Mouse (Mus musculus) kidney, embryonic 16.5 days (tissue): ENCODE measurements around the gene Ephx4. TPM values are rescaled to one million over a fixed set of nuclear protein-coding genes. Genes with fewer than 3 reads are reported as not detected.

Experiments
- ATAC-seq: fragments of 200-750 bp; cut with Nextera tagmentation; 2 replicates; pipeline ENCODE4 v1.8.0; 2017; ENCODE audit warnings: moderate TSS enrichment; ENCODE audit not compliant: low FRiP score, low TSS enrichment
- H3K27ac ChIP-seq: fragments of 300-500 bp; sonication (generic); 2 replicates; pipeline ENCODE4 v1.5.1; 2014; ENCODE audit warnings: low read length
- H3K27me3 ChIP-seq: fragments of 300-500 bp; sonication (generic); 2 replicates; pipeline ENCODE4 v1.6.1; 2014; ENCODE audit warnings: low read length, control low read depth, mixed read lengths; ENCODE audit not compliant: insufficient read depth
- H3K36me3 ChIP-seq: fragments of 300-500 bp; sonication (generic); 2 replicates; pipeline ENCODE4 v1.6.1; 2014; ENCODE audit warnings: low read length, control low read depth, mixed read lengths; ENCODE audit not compliant: insufficient read depth
- H3K4me1 ChIP-seq: fragments of 300-500 bp; sonication (generic); 2 replicates; pipeline ENCODE4 v1.6.1; 2014; ENCODE audit warnings: low read length, control low read depth, mixed read lengths; ENCODE audit not compliant: insufficient read depth
- H3K4me2 ChIP-seq: fragments of 300-500 bp; sonication (generic); replicated peaks from 2 replicates; pipeline ENCODE4 v1.6.1; 2014; ENCODE audit warnings: low read depth, low read length
- H3K4me3 ChIP-seq: fragments of 300-500 bp; sonication (generic); 2 replicates; pipeline ENCODE4 v1.5.1; 2014; ENCODE audit warnings: mild to moderate bottlenecking, low read length
- H3K9ac ChIP-seq: fragments of 300-500 bp; sonication (generic); replicated peaks from 2 replicates; pipeline ENCODE4 v1.6.1; 2014; ENCODE audit warnings: low read length
- H3K9me3 ChIP-seq: fragments of 300-500 bp; sonication (generic); 2 replicates; pipeline ENCODE4 v1.6.1; 2016; ENCODE audit warnings: low read length, control low read depth
- WGBS: fragments of 180-500 bp; shearing (Covaris S2); extraction: QIAGEN DNeasy Blood & Tissue Kit; methylation state at CpG from one replicate; pipeline ENCODE4 v1.1.7; 2014; 5-methylcytosine and 5-hydroxymethylcytosine counted together
- polyA plus RNA-seq: library from polyadenylated mRNA; unstranded; fragments of >200 nt; fragmentation: Nextera tagmentation; extraction: Ambion mirVana; gene quantifications from 2 replicates; pipeline ENCODE4 v1.2.1, GENCODE M21; 2015

Ephx4 gene
- polyA plus RNA-seq, 1 experiment from 2014 or later, result 1.2 TPM

- Histone ChIP-seq H3K4me3 (no peak overlapping the region), H3K9ac (no peak overlapping the region), H3K4me2 (no peak overlapping the region), H3K36me3 (no peaks in the 10 kb centered on the region), H3K27ac (no peak overlapping the region), H3K4me1 (no peaks in the 10 kb centered on the region), H3K9me3 (no peaks in the 10 kb centered on the region), H3K27me3 (no peaks in the 10 kb centered on the region)
- WGBS, result 92% methylated on average over 4 of the region's 4 CpGs
- no peak for ATAC-seq
Measured at GRCm38 (mm10) chr5:107448784-107449183, 46.2 kb downstream of the Ephx4 start.

GRCm38 (mm10) chr5:107449620-107450019 is 47.1 kb downstream of the Ephx4 start:
- Histone ChIP-seq H3K27ac (no peak overlapping the region), H3K9me3 (no peaks in the 10 kb centered on the region), H3K9ac (no peak overlapping the region), H3K4me1 (no peaks in the 10 kb centered on the region), H3K4me3 (no peak overlapping the region), H3K27me3 (no peaks in the 10 kb centered on the region), H3K4me2 (no peak overlapping the region), H3K36me3 (no peaks in the 10 kb centered on the region)
- ATAC-seq, result no peak
- 88% methylated on average over 5 of the region's 5 CpGs for WGBS

GRCm38 (mm10) chr5:107450299-107450698 is 47.8 kb downstream of the Ephx4 start:
- Histone ChIP-seq H3K27ac (no peak overlapping the region), H3K9ac (no peak overlapping the region), H3K9me3 (no peaks in the 10 kb centered on the region), H3K4me2 (no peak overlapping the region), H3K27me3 (no peaks in the 10 kb centered on the region), H3K4me3 (no peak overlapping the region), H3K4me1 (no peaks in the 10 kb centered on the region), H3K36me3 (no peaks in the 10 kb centered on the region)
- ATAC-seq, result no peak
- WGBS, result 94% methylated on average over 5 of the region's 5 CpGs

- Histone ChIP-seq H3K4me3 (no peak overlapping the region), H3K9me3 (no peaks in the 10 kb centered on the region), H3K27me3 (no peaks in the 10 kb centered on the region), H3K4me2 (no peak overlapping the region), H3K27ac (no peak overlapping the region), H3K4me1 (no peaks in the 10 kb centered on the region), H3K9ac (no peak overlapping the region), H3K36me3 (no peaks in the 10 kb centered on the region)
- WGBS, result 85% methylated on average over 4 of the region's 4 CpGs
- ATAC-seq, result no peak
Measured at GRCm38 (mm10) chr5:107462147-107463076, 59.9 kb downstream of the Ephx4 start.

- H3K4me1 ChIP-seq, result no peaks in the 10 kb centered on the region
- H3K4me3 ChIP-seq, result no peak overlapping the region
- WGBS, result 71% methylated on average over 5 of the region's 5 CpGs
- no peaks in the 10 kb centered on the region for H3K27me3 ChIP-seq
- H3K27ac ChIP-seq, result no peak overlapping the region
- no peak overlapping the region for H3K9ac ChIP-seq
- H3K36me3 ChIP-seq, result no peaks in the 10 kb centered on the region
- ATAC-seq, result no peak
- H3K4me2 ChIP-seq, result no peak overlapping the region
- no peaks in the 10 kb centered on the region for H3K9me3 ChIP-seq
Measured at GRCm38 (mm10) chr5:107466501-107466900, 64.0 kb downstream of the Ephx4 start.

- Histone ChIP-seq H3K4me3 (no peak overlapping the region), H3K27me3 (no peaks in the 10 kb centered on the region), H3K4me2 (no peak overlapping the region), H3K36me3 (no peaks in the 10 kb centered on the region), H3K4me1 (no peaks in the 10 kb centered on the region), H3K9me3 (no peaks in the 10 kb centered on the region), H3K27ac (no peak overlapping the region), H3K9ac (no peak overlapping the region)
- WGBS, result 80% methylated on average over 4 of the region's 4 CpGs
- ATAC-seq, result no peak
Measured at GRCm38 (mm10) chr5:107467098-107467497, 64.6 kb downstream of the Ephx4 start.

GRCm38 (mm10) chr5:107470600-107471329 is 68.2 kb downstream of the Ephx4 start:
- Histone ChIP-seq H3K27me3 (no peaks in the 10 kb centered on the region), H3K4me2 (no peak overlapping the region), H3K4me3 (no peak overlapping the region), H3K9ac (no peak overlapping the region), H3K4me1 (no peaks in the 10 kb centered on the region), H3K27ac (no peak overlapping the region), H3K9me3 (0 out of 2 replicates have a peak, but pooled peaks cover 4% of the 10 kb centered on the region), H3K36me3 (0 out of 2 replicates have a peak, but pooled peaks cover 10% of the 10 kb centered on the region)
- WGBS, result 75% methylated on average over 10 of the region's 10 CpGs
- no peak for ATAC-seq

Other genes starting within 250 kb of the Ephx4 start
- 17.3 and 18.6 TPM in 2 replicates for gene Tgfbr3, start 113.1 kb upstream of the Ephx4 start, polyA plus RNA-seq
- gene Brdt, start 71.6 kb upstream of the Ephx4 start, polyA plus RNA-seq, result 1.3 and 1.5 TPM in 2 replicates
- gene Lpcat2b, start 28.8 kb downstream of the Ephx4 start, polyA plus RNA-seq, result not detected in 2 replicates
- gene Btbd8, start 35.3 kb downstream of the Ephx4 start, polyA plus RNA-seq, result 2.7 and 5.3 TPM in 2 replicates
- 0.41 and 0.62 TPM in 2 replicates for gene Gm42669, start 104.9 kb downstream of the Ephx4 start, polyA plus RNA-seq
- gene 1700028K03Rik, start 132.0 kb downstream of the Ephx4 start, polyA plus RNA-seq, result 0.09 and 0.12 TPM in 2 replicates
- 17.2 and 18.6 TPM in 2 replicates for gene Rpap2, start 194.6 kb downstream of the Ephx4 start, polyA plus RNA-seq
- gene Glmn, start 195.2 kb downstream of the Ephx4 start, polyA plus RNA-seq, result 25.7 and 25.8 TPM in 2 replicates